Mouse (Mus musculus) urinary bladder, postnatal 10 days (tissue): Measurements from ENCODE around the gene Lrrc49.
A peak's percentile ranks its signal among the peaks of the same experiment; 100 is the strongest.

Experiments
- DNase-seq: peaks from one replicate; pipeline ENCODE4 v3.0.0; 2022; ENCODE audit warnings: low spot score

Gene Lrrc49

DNA sequence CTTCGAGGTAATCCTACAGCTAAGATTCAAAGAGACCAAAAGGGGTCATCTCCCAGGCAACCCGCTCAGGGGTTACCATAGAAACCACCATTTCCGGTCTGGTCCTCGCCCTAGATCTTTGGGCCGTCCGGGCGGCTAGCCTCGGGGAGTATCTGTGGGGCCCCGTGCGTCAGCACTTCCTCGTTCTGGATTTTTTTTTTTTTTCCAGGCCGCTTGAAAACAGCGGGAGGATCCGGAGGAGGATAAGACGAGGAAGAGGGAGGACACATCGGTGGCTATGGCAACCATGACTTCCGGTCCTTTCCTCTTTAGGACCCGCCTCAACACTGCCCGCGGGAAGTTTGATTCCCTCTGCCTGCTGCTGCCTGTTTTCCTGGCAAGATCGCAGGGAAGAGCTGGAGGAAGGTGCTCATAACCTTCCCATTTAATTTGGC is at the start of gene Lrrc49:
Gene Lrrc49, minus strand, starts transcription at position 268 of the 434 bp plus-strand sequence.
- DNase-seq, result peak; percentile 57

DNA sequence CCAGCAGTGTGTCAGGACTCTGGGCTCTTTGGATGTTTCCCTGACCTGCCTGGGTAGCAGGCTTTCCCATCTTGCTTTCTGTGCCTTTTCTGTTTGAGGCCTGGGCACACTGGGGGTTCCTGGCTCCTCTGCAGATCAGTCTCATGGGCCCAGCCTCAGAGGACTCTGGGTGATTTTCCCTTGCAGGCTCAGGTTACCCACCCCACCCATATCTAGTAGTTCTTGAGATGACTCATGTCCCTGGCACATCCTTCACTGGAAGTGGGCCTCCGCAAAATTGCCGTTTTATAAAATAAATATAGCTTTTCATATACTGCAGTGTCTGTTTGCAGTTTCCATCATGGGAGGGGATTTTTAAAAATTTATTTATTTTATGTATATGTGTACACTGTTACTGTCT is 46.4 kb upstream of the Lrrc49 start:
- no peak for DNase-seq

DNA sequence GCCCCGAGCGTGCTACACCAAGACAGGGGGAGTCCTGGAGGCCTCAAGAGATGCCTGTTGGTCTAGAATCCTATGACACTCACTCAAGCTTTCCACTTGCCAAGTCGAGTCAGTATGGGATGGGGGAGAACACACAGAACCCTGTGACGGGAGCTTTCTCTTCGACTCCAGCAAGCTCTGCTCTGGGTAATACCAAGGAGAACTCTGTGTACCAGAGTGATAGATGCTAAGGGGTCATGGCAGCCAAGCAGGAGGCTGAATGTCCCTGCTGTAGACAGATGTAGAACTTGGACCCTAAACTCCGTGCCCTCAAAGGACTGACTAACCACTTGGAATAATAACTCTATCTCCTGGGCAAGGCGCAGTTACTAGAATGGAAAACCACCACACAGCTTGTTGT is 37.0 kb upstream of the Lrrc49 start:
- no peak for DNase-seq

DNA sequence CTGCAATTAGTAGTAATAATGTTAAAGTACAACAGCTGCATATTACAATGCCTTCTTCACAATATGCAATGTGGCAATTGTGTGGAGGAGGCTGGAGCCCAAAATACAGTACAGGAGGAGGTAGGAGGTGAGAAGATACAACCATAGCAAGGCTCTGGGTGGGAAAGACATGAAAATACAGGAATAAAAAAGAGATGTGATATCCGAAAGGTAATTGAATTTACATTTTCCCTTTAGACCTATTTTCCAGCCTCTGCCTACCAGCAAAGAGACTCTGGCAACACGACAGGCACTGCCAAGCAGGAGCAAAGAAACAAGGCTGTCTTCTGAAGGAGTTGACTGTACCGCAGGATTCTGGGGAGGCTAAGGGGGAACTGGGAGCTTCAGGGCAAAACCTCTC is 31.7 kb upstream of the Lrrc49 start:
- no peak for DNase-seq

GRCm38 (mm10) chr9:60718284-60718683 is 30.3 kb upstream of the Lrrc49 start:
- DNase-seq, result no peak

DNA sequence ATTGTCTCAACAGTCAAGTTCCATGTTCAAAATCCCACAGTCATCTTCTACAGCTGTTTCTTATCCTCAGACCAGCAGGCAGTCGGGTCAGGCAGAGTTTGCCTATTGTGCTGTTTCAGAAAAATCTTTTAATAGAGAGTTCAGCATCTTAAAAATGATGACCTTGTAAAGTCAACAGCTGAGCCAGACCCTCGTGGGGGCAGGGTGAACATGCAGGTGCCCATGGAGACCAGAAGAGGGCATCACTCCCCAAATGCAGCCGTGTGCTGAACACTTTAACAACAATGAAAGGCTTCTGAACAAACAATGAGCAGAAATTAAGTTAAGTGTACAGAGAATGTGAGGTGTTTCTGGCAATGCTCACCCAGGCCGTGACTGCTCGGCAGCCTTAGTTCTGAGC is 27.9 kb upstream of the Lrrc49 start:
- no peak for DNase-seq

DNA sequence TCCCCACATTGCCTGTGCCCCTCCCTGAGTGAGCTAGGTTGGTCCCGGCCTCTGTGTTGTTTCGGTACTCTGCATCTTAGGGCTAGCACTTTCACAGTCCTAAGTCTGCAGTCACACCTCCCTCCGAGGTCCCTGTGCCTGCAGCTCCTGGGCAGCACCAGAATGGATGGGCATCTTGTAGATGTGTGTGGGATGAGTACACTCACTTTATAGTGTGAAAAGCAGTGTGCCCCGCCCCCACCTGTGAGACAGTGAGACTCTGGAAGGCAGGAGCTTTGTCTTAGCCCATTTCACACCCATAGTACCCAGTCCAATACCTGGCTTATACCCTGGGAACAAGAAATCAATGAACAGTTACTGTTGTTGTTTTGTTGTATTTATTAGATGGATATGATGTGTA is 27.3 kb upstream of the Lrrc49 start:
- no peak for DNase-seq

DNA sequence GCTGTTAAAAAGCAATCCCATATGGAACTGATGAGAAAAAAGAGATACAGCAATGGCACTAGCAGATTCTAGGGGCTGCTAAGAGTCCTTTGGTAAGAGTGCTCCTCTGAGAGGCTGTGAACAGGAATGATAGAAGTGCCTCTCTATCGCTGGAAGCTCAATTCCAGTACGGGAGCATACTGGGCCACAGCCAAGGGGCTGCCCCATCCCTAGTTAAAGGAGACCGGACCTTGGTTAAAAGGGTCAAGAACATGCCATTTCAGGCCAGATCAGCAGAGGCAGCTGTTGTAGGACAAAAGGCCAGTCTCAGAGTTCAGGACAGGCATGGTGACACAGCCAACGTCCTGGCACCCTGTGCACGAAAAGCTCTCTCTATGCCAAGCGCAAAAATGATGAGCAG is 26.2 kb upstream of the Lrrc49 start:
- no peak for DNase-seq

- no peak for DNase-seq
Observed at GRCm38 (mm10) chr9:60713616-60714015, 25.7 kb upstream of the Lrrc49 start.

- DNase-seq, result no peak
Observed at GRCm38 (mm10) chr9:60712771-60713541, 25.0 kb upstream of the Lrrc49 start, which contains the start of gene Larp6. Gene Larp6 (plus strand): TSS chr9:60712989.

DNA sequence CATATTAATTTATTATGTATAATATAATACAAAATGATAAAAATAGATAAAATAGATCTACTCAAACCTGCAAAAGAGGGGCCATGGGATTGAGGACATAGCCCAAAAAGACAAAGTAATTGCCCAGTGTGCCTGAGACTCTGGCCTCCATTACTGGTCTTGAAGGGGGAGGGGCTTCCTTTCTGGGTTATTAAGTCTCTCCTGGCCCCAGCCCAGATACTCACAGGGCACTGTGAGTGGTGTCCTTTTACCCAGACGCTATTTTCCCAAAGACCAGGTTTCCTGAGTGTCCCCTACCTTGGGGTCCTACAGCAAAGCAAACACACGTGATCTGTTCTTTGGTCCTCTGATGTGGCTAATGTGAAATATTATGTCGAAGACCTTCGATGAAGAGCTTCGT is 24.1 kb upstream of the Lrrc49 start:
- DNase-seq, result no peak

DNA sequence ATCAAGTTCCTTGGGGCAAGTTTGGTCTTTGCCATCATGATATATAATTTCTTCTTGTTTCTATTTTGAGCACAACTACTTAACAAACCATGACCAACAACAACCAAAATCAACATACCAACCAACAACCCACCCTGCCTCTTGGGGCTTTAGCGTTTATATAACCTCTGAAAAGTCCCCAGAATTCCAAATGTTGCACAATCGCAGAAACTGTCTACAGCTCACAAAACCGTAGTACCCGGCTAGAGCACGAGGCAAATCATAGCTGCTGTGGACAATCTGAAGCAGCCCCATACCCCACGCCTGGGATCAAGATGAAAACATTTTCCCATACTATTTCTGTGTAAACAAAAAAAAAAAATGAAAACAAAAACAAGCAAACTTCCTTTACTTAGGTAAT is 21.8 kb upstream of the Lrrc49 start:
- DNase-seq, result no peak

DNA sequence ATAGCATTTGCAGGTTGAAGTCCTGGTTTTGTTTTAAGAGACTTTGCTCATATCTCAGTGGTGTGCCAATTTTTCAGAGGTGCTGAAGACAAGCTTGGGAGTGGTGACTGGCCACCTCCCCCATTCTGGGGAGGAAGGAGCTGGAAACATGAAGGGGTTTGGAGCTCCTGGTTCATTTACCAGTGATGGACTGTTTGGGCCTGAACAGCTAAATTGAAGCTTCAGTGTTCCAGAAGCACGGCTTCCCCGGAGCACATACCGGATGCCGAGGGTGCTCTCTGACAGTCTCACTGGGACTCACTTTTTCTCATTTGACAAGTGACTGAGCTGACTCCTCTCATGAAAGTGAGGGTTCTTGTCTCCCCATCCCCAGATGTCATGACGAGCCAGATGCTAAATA is 20.6 kb upstream of the Lrrc49 start:
- DNase-seq, result no peak

DNA sequence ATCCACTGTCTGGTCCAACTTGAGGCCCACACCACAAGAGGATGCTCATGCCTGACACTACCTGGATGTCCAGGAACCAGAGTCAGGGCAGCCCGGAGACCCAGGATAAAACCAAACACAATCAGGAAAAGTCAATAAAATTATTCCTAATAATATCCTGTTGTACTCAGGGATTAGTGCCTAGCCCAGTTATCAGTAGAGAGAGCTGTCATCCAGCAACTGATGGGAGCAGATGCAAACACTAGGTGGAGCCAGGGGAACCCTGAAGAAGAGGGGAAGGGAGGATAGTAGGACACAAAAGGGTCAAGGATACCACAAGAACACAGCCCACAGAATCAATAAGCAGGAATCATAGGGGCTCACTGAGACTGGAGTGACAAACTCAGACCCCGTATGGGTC is 19.6 kb upstream of the Lrrc49 start:
- DNase-seq, result no peak

- DNase-seq, result no peak
Observed at GRCm38 (mm10) chr9:60699581-60700231, 11.7 kb upstream of the Lrrc49 start.

DNA sequence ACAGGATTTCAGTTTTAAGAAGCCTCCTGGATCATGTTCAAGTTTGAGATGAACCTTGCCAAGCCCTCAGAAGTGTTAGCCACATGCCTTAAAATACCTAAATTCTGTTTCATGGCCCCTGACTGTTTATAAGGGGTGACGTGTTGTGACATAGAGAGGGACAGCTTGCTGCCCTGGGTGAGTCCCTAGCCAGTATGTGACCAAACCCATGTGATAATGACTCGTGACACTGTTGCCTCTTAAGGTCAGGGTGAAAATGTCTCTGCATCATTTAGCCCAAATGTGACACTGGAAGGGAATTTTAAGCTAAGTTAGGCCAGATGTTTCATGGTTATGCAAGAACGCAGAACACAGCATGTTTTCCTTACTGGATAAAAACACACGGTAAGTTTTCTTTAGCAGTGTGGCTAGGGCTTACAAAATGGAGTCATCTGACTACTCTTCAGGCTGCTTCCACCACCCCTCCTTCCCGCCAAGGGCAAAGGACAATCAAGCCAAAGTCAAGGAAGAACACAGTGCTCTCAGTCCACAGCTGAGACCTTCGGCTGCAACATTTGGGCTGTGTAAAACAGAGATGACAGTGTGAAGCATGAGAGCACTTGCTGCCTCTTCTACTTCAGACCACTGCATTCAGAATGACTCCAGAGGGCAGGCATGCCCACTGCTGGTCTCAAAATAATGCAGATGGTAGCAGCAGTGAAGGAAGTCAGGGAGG is 8.5 kb upstream of the Lrrc49 start:
- no peak for DNase-seq

DNA sequence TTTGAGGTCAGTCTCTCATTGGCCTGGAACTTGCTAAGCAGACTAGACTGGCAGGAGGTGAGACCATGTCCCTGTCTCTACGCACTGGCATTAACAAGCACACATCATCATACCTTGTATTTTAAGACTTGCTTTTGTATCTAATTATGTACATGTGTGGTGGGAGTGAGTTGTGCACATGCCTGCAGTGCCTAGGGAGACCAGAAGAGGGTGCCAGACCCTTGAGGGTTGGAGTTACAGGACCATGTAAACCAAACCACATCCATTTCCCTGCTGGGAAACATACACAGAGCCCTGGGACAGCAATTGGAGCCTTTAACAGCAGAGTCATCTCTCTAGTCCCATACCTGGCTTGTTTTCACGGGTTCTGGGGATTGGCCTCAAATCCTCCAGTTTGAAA is 6.0 kb upstream of the Lrrc49 start:
- DNase-seq, result no peak

- no peak for DNase-seq
Observed at GRCm38 (mm10) chr9:60692624-60693023, 4.7 kb upstream of the Lrrc49 start.

- DNase-seq, result no peak
Observed at GRCm38 (mm10) chr9:60687415-60687814, 543 bp downstream of the Lrrc49 start.

DNA sequence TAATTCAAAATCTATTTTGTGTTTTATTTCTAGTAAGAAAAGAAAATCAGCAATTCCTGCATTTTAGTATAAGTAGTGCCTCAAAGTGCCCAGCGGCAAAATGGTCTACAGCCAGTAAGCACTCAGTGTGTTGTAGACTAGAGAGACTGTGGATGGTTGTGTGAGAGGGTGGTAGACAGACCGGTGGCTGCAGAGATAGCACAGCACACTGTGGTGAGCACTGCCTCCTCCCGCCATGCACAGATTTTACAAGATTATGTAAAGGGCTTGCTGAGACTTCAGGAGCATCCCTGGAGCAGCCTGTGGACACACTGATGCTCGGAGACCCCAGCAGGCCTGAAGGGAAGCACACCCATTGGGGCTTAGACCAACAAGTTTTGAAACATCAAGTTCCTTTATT is 5.2 kb downstream of the Lrrc49 start:
- no peak for DNase-seq

GRCm38 (mm10) chr9:60681005-60681404 is 7.0 kb downstream of the Lrrc49 start:
- DNase-seq, result no peak

DNA sequence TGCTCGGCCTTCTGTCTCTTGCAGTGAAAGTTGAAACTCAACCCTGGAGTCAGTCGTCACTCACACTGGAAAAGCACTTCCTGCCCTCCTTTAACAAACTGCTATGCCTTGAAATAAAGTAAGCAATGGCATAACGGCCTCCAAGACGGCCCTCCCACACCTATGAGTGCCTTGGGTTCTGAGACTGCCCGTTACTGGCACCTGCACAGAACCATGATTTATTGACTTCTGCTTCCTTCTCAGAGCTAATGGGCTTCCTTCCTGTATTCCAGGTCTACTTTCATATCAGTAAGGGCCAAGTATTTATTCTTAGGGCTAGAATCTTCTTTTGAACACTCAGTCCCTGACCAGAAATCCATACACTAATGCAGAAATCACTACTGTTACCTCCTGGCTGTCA is 9.0 kb downstream of the Lrrc49 start:
- DNase-seq, result no peak

DNA sequence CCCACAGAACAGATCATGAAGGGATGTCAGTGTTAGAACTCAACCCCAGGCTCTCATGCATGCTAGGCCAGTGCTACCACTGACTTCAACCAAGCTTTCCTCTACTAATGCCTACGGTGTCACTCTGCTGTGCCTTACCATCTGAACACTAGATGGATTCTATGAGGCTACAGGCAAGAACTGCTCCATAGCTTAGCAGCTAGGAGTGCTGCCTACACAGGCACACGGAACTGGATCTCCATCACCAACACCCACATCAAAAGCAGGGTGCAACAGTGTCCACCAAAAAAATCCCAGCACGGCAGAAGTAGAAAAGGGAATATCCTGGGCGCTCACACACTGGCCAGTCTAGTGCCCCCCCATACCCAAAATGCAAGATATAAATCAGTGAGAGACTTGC is 11.5 kb downstream of the Lrrc49 start:
- no peak for DNase-seq
